Mouse (Mus musculus) embryo, embryonic 9.5 days (tissue): ENCODE measurements around the gene AU021092.
"Not testable (repeated sequence)": the region's sequence is repeated elsewhere in the genome, so short reads cannot be mapped to it uniquely, and the experiment has no call there.

Experiments used
- DNase-seq: peaks from one replicate; pipeline ENCODE4 v3.0.0-alpha.2; 2017; ENCODE audit errors: extremely low spot score

AU021092 gene

GRCm38 (mm10) chr16:5222140-5222539 lies at the start of gene AU021092:
Gene AU021092, minus strand, starts transcription at chr16:5222299.
- no peak for DNase-seq

- no peak for DNase-seq
These were observed 49.4 kb upstream of the AU021092 start for GRCm38 (mm10) chr16:5271411-5272035.

DNA sequence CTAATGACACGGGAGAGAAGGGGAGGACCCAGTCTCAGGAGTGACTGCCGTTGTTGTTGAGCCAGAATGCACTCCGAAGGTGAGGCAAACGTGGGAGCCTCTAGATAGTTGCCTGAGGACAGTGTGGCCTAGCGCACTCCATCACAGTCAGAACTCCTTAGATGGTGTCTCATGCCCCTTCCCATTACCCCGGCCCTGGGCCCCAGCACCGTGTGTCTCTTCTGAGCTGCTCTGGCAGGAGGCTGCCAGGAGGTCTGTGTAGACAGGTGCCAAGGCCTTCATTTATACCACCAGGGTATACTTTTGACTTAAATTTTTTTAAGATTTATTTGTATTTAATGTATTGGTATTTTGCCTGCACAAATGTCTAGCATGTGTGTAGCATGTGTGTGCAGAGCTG lies 41.8 kb upstream of the AU021092 start:
- no peak for DNase-seq

DNA sequence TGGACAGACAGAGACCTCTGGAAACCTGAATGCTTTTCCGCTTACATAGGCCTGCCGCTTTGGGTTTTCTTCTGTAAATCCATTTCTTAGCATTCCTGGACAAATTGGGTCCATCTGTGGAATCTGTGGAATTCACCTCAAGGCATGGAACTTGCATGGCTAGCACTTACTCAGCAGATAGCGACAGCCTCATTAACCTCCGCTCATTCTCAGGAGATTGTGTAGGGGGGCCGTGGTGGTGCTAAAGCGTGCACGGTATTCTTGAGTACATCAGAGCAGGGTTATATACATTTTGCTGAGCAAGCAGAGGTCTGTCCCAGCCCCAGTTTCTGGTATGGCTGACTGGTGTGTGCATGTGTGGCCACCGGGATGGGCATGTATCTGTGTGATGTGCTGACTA lies 41.1 kb upstream of the AU021092 start:
- peak; percentile 28 for DNase-seq

DNA sequence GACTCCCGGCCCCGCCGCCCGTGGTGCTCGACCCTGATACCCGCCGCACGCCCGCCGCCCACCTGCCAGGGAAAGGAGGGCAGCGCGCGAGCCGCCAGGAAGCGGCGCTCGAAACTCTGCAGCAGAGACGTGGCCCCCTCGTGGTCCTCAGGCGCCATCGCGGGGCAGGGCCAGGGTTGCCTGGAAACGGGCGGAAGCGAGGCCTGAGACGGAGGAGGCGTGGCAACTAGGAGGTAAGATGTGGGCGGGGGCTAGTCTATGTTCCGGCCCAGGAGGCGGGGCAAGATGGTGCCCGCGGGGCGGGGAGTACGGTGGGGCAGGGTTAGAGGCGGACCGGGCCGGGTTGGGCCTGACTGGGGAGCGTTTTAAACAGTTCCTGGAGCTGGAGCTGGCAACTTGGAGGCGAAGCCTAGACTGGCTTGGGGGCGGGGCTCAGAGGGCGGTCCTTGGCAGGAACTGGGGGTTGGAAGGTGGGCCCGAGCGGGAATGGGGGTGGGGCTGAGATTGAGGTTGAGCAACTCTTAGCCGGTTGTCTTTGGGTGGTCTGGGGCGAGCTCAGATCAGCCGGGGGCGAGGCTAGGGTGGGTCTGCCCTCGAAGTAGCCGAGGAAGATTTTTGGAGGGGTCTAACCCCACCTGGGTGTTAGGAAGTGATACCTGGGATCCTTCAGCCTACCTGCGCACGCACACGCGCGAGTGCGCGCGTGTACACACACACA lies 33.8 kb upstream of the AU021092 start, which contains the start of gene Eef2kmt:
Gene Eef2kmt, minus strand, starts transcription at position 205 of the 718 bp plus-strand sequence.
- DNase-seq: peak; percentile 100

- no peak for DNase-seq
These were observed 33.1 kb upstream of the AU021092 start for GRCm38 (mm10) chr16:5255081-5255740.

DNA sequence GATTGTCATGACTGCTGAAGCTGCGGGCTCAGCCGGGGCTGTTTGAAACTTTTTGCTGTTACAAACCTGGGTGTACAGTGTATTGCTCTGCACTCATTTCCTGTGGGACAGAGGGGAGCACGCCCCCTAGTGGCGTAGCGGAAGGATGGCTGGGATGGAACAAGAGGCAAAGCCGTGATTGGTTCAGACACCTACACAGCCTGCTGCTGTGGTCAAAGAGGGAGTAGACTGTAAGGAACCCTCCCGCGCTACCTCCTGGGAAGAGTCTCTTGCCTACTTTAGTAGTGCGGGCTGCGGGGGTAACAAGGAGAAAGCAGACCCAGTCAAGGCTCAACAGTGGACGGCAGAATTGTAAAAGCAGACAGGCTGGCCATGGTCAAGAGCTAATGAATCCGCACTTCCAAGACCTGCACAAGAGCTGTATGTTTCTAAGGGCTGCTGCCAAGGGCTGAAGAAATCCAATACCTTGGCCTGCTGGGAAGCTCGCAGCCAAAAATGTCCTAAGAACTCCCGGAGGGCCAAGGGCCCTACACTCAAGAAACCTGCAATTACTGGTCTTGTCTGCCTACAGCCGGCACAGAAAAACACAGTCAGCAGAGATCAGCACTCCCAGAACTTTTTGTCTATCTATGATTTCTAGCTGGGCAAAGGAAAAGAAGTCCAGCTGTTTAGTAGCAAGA lies 32.4 kb upstream of the AU021092 start:
- DNase-seq: peak; percentile 81

GRCm38 (mm10) chr16:5252260-5252659 lies 30.2 kb upstream of the AU021092 start:
- DNase-seq: no peak

GRCm38 (mm10) chr16:5250891-5251290 lies 28.8 kb upstream of the AU021092 start:
- DNase-seq: no peak

- DNase-seq: peak; percentile 70
These were observed 22.3 kb upstream of the AU021092 start for GRCm38 (mm10) chr16:5244411-5244810.

DNA sequence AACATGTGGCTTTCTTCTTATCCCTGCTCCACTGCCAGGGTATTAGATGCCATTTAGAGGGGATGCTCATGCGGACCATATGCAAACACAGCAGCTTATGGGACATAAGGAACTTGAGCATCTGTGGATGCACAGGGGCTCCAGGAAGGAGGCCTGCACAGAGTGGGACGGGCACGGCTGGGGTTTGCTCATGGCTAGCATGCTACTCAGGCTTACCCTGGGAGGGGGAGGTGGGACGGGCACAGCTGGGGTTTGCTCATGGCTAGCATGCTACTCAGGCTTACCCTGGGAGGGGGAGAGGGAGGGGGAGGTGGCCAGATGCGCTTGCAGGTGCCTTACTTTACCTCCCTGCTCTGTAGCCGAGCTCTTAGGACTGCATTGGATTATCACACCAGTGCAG lies 20.8 kb upstream of the AU021092 start:
- DNase-seq: no peak

GRCm38 (mm10) chr16:5242355-5242754 lies 20.3 kb upstream of the AU021092 start:
- DNase-seq: no peak

DNA sequence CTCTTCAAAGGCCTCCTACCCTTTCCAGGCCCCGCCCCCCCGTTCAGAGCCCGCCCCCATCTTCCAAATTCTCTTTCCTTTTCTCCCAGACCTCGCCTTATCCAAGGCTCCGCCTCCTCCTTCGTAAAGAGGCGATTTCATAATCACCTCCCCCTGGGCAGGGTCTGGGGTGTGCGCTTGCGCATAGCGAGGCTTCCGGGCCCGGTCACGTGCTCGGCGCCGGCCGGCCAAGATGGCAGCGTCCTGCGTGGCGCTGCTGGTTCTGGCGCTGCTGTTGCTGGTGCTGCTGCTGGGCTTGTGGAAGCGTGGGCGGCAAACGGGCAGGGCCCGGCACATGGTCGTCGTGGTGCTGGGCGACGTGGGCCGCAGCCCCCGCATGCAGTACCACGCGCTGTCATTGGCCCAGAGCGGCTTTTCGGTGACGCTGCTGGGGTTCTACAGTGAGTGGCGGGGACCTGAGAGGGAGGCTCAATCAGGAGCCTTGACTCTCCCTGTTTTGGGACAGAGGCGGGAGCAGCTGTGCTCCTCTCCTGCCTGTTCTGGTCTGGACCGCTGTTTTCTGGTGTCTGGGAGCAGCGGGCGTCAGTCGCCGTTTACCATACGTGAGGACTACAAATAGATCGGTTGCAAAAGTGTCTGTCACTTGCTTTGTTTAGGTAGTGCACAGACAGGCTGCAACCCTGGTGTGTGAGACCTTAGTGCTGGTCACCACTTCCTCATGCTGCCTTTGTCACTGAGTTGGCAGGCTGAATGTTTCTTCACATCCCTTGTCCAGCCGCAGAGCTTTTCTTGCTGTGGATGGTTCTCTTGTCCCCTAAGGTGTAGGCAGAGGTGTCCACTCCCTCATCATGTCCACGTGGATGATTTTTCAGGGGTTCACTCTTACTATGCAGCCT lies 11.6 kb upstream of the AU021092 start, which contains the start of gene Alg1:
Gene Alg1, plus strand, starts transcription at position 204 of the 896 bp plus-strand sequence.
- DNase-seq: peak; percentile 90

DNA sequence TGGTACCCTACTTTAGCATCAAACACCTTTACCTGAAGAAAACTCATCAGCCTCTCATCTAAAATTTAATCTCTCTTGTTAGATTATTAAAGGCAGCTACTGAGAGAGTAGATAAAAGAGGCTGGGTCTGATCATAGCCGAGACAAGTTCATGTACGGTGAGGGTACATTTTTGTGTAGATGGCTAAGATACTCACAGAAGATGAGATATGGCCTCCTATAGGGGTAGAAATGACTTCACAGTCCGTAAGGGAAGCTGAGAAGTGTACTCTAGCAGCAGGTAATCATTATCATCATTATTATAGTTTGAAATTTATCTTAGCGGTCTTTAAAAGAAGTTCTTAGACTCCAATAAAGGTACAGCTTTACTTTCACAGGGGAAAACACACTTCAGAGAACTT lies 10.9 kb upstream of the AU021092 start:
- DNase-seq: no peak

DNA sequence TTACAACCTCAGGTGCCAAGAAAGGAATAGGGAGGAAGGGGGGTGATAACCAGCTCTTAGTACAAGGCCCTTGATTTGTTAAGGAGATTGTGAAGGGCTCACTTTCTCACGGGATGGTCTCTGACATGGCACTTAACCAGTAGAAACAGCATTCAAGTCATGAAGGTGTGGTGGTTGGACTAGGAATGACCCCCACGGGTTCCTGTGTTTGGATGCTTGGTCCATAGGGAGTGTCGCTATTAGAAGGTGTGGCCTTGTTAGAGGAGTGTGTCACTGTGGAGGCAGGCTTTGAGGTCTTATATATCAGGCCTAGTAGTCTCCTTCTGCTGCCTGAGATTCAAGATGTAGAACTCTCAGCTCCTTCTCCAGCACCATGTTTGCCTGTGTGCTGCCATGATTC lies 6.0 kb upstream of the AU021092 start:
- not testable (repeated sequence) for DNase-seq

DNA sequence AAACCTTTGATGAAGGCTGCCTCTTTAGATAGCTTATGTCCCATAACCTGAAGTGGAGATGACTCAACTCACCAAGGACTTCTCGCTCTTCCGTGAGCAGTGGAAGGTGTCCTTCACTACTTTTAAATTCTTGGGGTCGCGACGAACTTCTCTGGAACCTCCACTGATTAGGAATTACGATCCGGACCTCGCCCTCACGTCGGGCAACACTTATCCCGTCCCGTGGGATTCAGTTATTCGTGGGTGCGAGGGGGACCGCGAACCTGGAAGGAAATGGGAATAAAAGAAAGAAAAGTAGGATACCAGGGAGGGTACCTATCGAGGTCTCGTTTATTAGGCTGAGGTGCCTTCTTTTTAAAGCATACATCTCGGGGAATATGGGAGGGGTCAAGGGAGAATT lies 5.4 kb upstream of the AU021092 start:
- DNase-seq: not testable (repeated sequence)

DNA sequence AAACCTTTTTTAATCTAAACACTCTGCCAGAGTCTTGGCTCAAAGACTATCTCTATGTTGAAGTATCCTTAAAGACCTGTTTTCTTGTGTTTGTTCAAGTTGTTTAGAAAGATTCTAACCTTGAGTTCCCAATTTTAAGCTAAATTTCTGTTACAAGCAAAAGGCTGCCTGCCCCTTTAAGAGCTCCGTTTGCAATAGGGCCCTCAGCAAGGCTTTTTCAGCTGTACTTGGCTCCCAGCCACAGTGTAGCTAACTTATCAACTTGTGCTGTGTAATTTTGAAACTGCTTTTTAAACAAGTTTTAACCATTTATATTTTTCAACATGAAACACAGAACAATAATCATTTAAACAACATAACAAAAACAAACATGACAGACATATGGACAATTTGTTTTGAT lies 4.4 kb upstream of the AU021092 start:
- DNase-seq: not testable (repeated sequence)

DNA sequence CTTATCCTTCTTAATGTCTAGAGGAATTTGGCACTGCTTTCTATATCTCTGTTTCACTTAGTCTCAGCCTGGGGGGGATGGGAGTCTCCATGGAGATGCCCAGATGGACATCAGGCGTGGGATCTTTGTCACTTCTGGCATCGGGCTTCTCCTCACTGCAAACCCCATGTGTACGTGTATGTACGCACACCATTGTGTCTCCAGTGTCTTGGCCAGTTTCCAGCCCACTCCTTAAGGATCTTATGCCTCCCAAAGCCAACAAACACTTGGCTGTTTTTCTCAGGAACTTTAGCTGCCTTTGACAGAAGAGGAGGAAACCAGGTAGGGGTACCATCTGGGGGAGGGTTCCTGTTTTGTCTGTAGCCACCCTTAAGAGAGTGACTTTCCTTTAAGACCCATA lies 696 bp downstream of the AU021092 start:
- no peak for DNase-seq

DNA sequence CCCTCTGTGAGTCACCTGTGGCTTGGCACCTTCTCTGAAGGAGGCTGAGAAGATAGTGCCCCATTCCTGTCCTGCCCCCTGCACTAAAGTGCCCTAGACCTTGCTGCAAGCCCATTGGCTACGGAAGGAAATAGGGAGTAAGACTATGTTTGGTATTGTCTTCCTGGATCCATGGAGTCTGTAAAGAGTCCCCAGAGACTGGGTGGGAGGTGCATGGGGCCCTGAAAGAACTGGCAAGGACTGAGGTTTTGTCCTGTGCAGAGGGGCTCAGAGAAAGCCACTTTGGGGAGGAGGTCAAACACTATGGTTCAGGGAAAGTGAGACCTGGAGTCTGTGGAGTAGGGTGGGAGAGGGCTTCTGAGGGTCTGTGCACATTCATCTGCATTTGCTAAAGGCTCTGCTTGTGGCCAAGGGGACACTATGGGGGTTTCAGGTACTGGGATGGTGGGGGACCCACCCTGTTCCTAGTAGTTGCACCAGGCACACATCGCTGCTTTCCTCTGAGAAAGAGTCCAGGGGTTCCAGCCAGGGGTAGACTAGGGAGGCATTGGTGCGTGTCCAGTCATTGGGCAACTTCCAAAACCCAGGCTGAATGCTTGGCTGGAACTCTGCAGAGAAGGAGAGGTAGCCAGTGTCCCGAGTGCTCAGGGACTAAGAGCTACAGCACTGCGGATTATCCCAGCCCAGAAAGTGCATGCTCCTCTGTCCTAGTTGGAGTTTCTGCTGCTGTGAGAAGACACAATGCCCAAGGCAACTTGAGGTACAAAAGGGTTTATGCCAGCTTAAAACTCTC lies 4.6 kb downstream of the AU021092 start:
- no peak for DNase-seq

DNA sequence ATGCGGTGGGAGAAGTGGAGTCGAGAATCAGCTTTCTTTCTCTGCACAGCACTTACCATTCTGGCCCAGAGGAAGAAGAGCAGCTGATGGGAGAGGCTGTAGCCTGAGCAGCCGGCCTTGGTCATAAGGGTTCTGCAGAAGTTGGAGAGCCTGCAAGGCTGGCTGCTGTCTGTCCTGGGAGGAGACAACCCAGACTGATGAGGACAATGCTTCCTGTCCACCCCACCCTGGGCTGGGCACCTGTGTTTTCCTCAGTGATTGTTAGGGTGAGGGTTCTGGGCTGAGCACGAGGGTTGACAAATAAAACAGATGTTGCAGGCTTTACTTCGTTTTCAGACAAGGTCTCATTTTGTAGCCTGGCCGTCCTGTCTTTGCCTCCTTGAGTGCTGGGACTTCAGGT lies 5.4 kb downstream of the AU021092 start:
- no peak for DNase-seq
